Mouse (Mus musculus) stomach, embryonic 15.5 days (tissue): ENCODE data around the gene Rfc5. TPM values are rescaled to one million over a fixed set of nuclear protein-coding genes. Genes with fewer than 3 reads are reported as not detected.
"Not testable (repeated sequence)": the region's sequence is repeated elsewhere in the genome, so short reads cannot be mapped to it uniquely, and the experiment has no call there.

ENCODE experiments used
- ATAC-seq: fragments of 200-750 bp; cut with Nextera tagmentation; 2 replicates; pipeline ENCODE4 v1.8.0; 2017; ENCODE audit warnings: low read depth, moderate number of reproducible peaks, moderate TSS enrichment; ENCODE audit not compliant: insufficient read depth, low FRiP score
- H3K27ac ChIP-seq: fragments of 300-500 bp; sonication (generic); 2 replicates; pipeline ENCODE4 v1.5.1; 2015; ENCODE audit warnings: mild to moderate bottlenecking, inconsistent platforms
- H3K27me3 ChIP-seq: fragments of 300-500 bp; sonication (generic); replicated peaks from 2 replicates; pipeline ENCODE4 v1.6.1; 2015; ENCODE audit warnings: inconsistent platforms
- H3K36me3 ChIP-seq: fragments of 300-500 bp; sonication (generic); 2 replicates; pipeline ENCODE4 v1.6.1; 2015; ENCODE audit warnings: inconsistent platforms
- H3K4me1 ChIP-seq: fragments of 300-500 bp; sonication (generic); 2 replicates; pipeline ENCODE4 v1.6.1; 2015; ENCODE audit warnings: inconsistent platforms
- H3K4me2 ChIP-seq: fragments of 300-500 bp; sonication (generic); 2 replicates; pipeline ENCODE4 v1.6.1; 2015; ENCODE audit warnings: mild to moderate bottlenecking, inconsistent platforms
- H3K4me3 ChIP-seq: fragments of 300-500 bp; sonication (generic); replicated peaks from 2 replicates; pipeline ENCODE4 v1.5.1; 2015; ENCODE audit warnings: inconsistent platforms
- H3K9ac ChIP-seq: fragments of 300-500 bp; sonication (generic); 2 replicates; pipeline ENCODE4 v1.6.1; 2015; ENCODE audit warnings: inconsistent platforms
- H3K9me3 ChIP-seq: fragments of 300-500 bp; sonication (generic); 2 replicates; pipeline ENCODE4 v1.6.1; 2016; ENCODE audit warnings: inconsistent platforms
- WGBS: fragments of 180-500 bp; shearing (Covaris S2); methylation state at CpG from one replicate; pipeline ENCODE4 v1.1.7; 2015; 5-methylcytosine and 5-hydroxymethylcytosine counted together
- polyA plus RNA-seq: library from polyadenylated mRNA; unstranded; fragments of >200 nt; fragmentation: Nextera tagmentation; extraction: Ambion mirVana; gene quantifications from 2 replicates; pipeline ENCODE4 v1.2.1, GENCODE M21; 2015

The Rfc5 gene
- polyA plus RNA-seq, 1 experiment from 2014 or later: 76.8 TPM

DNA sequence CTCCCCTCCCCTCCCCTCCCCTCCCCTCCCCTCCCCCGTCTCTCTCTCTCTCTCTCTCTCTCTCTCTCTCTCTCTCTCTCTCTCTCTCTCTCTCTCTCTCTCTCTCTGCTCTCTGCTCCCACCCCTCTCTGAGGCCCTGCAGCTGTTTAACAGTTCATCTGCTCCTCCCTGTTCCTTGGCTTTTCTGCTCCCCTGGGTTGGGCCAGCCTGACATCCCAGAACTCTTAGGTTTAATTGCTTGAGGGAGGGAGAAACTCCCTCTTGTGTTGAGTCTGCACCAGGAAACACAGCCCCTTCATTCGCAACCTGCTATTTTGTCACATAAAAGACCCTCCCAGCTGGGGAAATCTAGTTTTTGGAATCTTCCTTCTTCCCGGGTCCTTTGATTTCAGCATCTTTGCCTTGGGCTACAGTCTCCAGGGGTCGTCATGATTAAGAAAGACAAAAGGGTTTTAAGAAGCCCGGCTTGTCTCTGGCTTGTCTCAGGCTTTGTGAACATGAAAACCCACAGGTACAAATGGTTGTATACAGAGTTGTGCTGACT, 9.2 kb upstream of the Rfc5 start:
- 41% methylated on average over 4 of the region's 5 CpGs for WGBS
- H3K9me3 ChIP-seq: no peaks in the 10 kb centered on the region
- no peak overlapping the region for H3K4me2 ChIP-seq
- no peaks in the 10 kb centered on the region for H3K27me3 ChIP-seq
- no peak overlapping the region for H3K9ac ChIP-seq
- H3K27ac ChIP-seq: no peak overlapping the region
- no peak for ATAC-seq
- H3K36me3 ChIP-seq: no peaks in the 10 kb centered on the region
- no peaks in the 10 kb centered on the region for H3K4me1 ChIP-seq
- no peak overlapping the region for H3K4me3 ChIP-seq

DNA sequence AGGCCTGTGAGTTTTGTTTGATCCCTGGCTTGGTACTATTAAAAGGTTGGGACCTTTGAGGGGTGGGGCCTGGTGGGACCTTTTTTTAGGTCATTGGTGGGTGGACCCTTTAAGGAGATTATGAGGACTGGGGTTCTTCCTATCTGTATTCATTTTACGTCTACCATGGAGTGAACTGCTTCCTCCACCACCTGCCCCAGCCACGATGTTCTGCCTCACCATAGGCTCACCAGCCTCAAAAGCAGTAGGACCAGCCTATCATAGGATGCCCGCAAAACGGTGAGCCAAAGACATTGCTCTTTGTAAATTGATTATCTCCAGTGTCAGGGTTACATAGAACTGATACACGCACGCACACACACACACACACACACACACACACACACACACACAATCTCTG, 8.5 kb upstream of the Rfc5 start:
- H3K9me3 ChIP-seq: no peaks in the 10 kb centered on the region
- no peaks in the 10 kb centered on the region for H3K27me3 ChIP-seq
- no peak overlapping the region for H3K4me3 ChIP-seq
- H3K4me1 ChIP-seq: no peaks in the 10 kb centered on the region
- 69% methylated on average over 6 of the region's 6 CpGs for WGBS
- H3K36me3 ChIP-seq: no peaks in the 10 kb centered on the region
- H3K27ac ChIP-seq: no peak overlapping the region
- no peak overlapping the region for H3K4me2 ChIP-seq
- ATAC-seq: no peak
- no peak overlapping the region for H3K9ac ChIP-seq

DNA sequence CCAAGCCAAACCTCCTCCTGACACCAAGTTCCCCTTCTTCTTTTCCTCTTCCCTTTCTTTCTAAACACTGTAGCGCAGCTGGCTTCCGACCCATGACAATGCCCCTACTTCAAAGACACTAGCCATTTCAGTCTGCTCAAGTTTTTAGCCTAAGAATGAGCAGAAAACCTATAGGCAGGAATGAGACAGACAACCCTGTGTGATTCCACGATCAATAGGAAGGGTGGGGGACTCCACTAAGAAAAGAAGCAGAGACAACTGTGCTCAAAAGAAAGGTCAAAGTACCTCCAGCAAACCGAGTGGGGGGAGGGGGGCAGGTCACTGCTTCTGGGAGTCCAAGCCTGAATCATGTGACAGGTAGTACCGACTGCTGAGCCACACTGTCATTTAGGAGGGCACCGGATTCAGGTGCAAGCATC, 7.8 kb upstream of the Rfc5 start:
- Histone ChIP-seq H3K9ac (no peak overlapping the region), H3K27ac (no peak overlapping the region), H3K4me1 (no peaks in the 10 kb centered on the region), H3K4me2 (no peak overlapping the region), H3K4me3 (no peak overlapping the region), H3K36me3 (no peaks in the 10 kb centered on the region), H3K9me3 (no peaks in the 10 kb centered on the region), H3K27me3 (no peaks in the 10 kb centered on the region)
- WGBS: 64% methylated on average over 6 of the region's 6 CpGs
- no peak for ATAC-seq

DNA sequence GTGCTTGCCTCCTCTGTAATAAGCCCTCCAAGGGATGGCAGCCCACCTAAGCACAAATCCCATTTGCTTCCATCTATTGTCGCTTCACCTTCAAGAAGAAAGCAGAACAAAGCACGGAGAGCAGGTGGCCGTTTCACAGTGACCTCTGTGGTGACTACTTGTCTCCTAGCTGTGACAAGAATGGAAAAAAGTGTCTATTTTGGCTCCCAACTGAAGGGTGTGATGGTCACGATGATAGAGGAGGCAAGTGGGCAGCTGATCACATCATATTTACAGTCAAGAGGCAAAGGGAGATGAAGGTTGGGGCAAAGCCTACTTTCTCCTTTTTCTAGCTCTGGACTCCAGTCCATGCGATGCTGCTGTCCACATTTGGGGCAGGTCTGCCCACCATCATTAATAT, 7.0 kb upstream of the Rfc5 start:
- 88% methylated on average over 5 of the region's 5 CpGs for WGBS
- Histone ChIP-seq H3K36me3 (no peaks in the 10 kb centered on the region), H3K4me3 (no peak overlapping the region), H3K9me3 (no peaks in the 10 kb centered on the region), H3K4me1 (no peaks in the 10 kb centered on the region), H3K27ac (no peak overlapping the region), H3K9ac (no peak overlapping the region), H3K4me2 (no peak overlapping the region), H3K27me3 (no peaks in the 10 kb centered on the region)
- no peak for ATAC-seq

DNA sequence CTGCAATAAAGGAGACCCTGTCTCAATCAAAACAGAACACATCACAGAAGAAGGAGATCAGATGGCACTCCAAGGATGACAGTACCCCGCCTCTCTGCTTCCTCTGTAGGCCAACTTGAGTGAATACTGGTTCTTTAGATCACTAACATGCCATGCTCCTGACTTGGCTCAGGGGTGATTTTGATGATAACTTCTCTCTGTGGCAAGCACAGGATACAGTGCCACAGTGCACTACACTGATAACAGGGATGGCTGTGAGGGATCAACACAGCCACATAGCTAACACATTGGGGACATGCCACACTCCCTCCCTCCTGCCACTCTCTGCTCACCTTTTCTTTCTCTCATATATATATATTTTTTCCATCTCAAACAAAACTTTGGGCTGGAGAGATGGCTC, 2.0 kb upstream of the Rfc5 start:
- ATAC-seq: no peak
- Histone ChIP-seq H3K9me3 (no peaks in the 10 kb centered on the region), H3K4me1 (peaks cover 14% of the 10 kb centered on the region; the same call in 1 of the 2 replicates), H3K36me3 (0 out of 2 replicates have a peak, but pooled peaks cover 7% of the 10 kb centered on the region), H3K9ac (no peak overlapping the region), H3K27ac (no peak overlapping the region), H3K4me3 (no peak overlapping the region), H3K4me2 (no peak overlapping the region), H3K27me3 (no peaks in the 10 kb centered on the region)
- 91% methylated on average over 1 of the region's 1 CpGs for WGBS

DNA sequence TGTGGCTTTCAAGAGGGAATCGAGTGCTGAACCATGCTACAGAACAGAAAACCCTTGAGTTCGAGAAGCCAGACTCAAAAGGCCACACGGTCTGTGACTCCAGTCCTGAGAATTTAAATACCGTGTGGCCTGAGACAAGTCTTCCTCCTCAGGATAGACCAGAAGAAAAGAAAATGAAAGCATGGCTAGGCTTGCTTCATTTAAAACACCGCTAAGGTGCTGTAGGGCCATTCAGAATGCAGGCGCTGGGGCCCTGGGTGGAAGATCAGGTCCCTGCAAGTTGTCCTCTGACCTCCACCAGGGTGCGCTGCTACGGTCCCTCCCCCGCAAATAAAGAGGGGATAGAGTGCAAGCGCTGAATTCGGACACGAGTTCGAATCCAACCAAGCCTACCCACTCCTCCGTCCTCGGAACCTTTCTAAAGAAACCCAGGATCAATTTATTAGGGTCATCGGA, 523 bp downstream of the Rfc5 start:
- H3K4me1 ChIP-seq: peaks cover 14% of the 10 kb centered on the region; the same call in 1 of the 2 replicates
- peak overlapping the region; percentile 61; the same call in 1 of the 2 replicates for H3K27ac ChIP-seq
- ATAC-seq: 0 out of 2 replicates have a peak, but pooled peaks have one; percentile 33
- peaks cover 25% of the 10 kb centered on the region; the same call in 1 of the 2 replicates for H3K36me3 ChIP-seq
- WGBS: 5% methylated on average over 16 of the region's 16 CpGs
- H3K9me3 ChIP-seq: no peaks in the 10 kb centered on the region
- H3K4me2 ChIP-seq: peak overlapping the region; percentile 74
- no peaks in the 10 kb centered on the region for H3K27me3 ChIP-seq
- peak overlapping the region; percentile 85 for H3K4me3 ChIP-seq
- H3K9ac ChIP-seq: peak overlapping the region; percentile 88

DNA sequence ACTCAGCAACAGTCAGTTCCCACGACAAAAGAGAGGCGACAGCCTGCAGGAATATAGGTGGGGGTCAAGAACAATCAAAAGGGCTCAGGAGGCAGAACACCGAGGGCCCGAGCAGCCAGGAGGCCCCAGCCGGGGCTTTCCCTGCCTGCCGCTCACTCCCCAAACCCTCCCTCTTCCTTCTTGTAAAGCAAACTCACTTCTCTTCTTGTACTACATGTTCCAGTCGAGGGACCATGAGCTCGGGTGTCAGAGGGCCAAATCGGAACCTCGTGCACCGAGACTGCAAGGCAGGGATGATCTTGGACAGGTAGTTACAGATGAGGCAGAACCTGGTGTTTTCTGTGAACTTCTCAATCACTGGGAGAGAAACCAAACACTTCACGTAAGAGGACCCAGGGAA, 5.6 kb downstream of the Rfc5 start:
- Histone ChIP-seq H3K36me3 (peaks cover 61% of the 10 kb centered on the region), H3K9me3 (no peaks in the 10 kb centered on the region), H3K4me3 (no peak overlapping the region), H3K9ac (no peak overlapping the region), H3K4me1 (peaks cover 10% of the 10 kb centered on the region; the same call in 1 of the 2 replicates), H3K27ac (no peak overlapping the region), H3K27me3 (no peaks in the 10 kb centered on the region), H3K4me2 (no peak overlapping the region)
- no peak for ATAC-seq
- 79% methylated on average over 12 of the region's 12 CpGs for WGBS

DNA sequence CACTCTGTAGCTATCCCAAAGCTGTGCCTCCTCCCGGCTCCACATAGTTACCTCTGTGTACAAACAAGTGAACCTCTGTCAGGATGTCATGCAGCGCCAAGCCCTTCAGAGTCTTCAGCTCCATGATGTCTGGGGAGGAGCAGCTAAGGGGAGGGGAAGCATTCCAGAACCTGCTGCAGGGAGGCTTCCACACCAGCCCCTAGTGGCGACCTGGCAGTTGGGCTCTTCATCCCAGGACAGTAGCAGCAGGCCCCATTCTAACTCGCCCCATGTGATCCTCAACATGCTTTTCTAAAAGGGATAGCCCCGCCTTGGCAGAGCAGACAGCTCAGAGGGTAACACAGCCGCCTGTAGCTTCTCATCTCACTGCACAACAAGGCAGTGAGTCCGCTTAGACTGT, 7.1 kb downstream of the Rfc5 start:
- no peak for ATAC-seq
- no peak overlapping the region for H3K4me3 ChIP-seq
- no peaks in the 10 kb centered on the region for H3K27me3 ChIP-seq
- WGBS: 82% methylated on average over 7 of the region's 7 CpGs
- H3K4me1 ChIP-seq: no peaks in the 10 kb centered on the region
- peaks cover 55% of the 10 kb centered on the region for H3K36me3 ChIP-seq
- no peak overlapping the region for H3K9ac ChIP-seq
- H3K9me3 ChIP-seq: no peaks in the 10 kb centered on the region
- no peak overlapping the region for H3K27ac ChIP-seq
- H3K4me2 ChIP-seq: no peak overlapping the region

DNA sequence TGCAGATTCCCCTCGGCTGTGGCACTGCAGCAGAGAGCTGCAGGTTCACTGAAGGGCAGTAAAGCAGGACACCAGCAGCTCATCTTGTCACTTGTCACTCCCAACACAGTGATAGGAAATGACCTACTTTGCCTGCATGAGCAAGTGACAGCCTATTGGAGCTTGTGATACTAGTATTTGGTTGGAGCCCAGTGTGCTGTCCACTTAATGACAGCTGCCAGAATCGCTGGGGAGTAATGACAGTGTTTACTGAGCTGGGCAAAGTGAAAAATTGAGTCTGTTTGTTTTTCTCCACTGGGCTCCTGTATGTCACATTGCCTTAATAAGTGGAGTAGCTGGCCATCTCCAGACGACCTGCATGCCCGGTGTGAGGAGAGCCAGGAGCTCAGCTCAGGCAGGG, 8.6 kb downstream of the Rfc5 start:
- Histone ChIP-seq H3K9me3 (no peaks in the 10 kb centered on the region), H3K27me3 (no peaks in the 10 kb centered on the region), H3K4me2 (no peak overlapping the region), H3K9ac (no peak overlapping the region), H3K36me3 (peaks cover 54% of the 10 kb centered on the region), H3K4me1 (no peaks in the 10 kb centered on the region), H3K4me3 (no peak overlapping the region), H3K27ac (no peak overlapping the region)
- 79% methylated on average over 4 of the region's 4 CpGs for WGBS
- ATAC-seq: no peak

DNA sequence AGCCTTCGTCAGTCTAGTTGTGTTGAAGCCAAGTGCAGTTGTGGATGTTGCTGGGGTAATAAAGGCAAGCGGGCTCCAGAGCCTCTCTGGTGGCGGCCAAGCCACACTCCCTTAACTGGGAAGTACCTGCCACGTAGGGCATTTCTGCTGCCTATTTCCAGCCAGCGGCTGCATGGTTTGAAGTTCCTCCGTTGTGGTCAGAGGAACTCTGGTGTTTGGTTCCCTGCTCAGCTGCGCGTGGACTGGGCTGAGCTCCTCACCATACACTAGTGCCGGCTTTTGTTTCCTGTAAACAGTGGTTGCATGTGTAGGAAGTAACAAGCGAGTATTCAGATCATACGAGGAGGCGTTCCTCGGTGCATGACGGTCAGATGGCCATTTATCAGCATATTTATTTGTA, 11.1 kb downstream of the Rfc5 start:
- not testable (repeated sequence) for H3K9me3 ChIP-seq, H3K4me2 ChIP-seq, H3K4me3 ChIP-seq, H3K9ac ChIP-seq, H3K27me3 ChIP-seq, H3K27ac ChIP-seq, ATAC-seq, H3K4me1 ChIP-seq
- peaks cover 46% of the 10 kb centered on the region for H3K36me3 ChIP-seq
- 87% methylated on average over 14 of the region's 14 CpGs for WGBS

DNA sequence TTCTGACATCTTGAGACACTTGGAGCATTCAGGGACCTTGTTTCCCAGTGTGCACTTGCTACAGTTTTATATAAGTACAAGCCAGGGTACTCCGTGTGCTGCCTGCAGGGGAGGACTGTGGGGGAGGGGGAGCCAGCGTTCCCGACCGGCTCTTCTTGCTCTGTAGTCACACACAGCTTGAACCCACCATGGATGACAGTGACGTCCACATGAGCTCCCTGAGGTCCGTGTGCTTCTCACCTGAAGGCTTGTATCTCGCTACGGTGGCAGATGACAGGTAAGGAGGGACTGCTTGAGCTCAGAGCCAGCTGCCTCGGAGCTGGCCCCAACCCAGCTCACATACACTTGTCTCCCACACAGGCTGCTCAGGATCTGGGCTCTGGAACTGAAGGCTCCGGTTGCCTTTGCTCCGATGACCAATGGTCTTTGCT, 12.5 kb downstream of the Rfc5 start:
- 78% methylated on average over 11 of the region's 11 CpGs for WGBS
- ATAC-seq: no peak
- H3K4me1 ChIP-seq: no peaks in the 10 kb centered on the region
- peaks cover 44% of the 10 kb centered on the region for H3K36me3 ChIP-seq
- H3K4me2 ChIP-seq: no peak overlapping the region
- no peak overlapping the region for H3K27ac ChIP-seq
- no peak overlapping the region for H3K9ac ChIP-seq
- H3K9me3 ChIP-seq: no peaks in the 10 kb centered on the region
- no peak overlapping the region for H3K4me3 ChIP-seq
- H3K27me3 ChIP-seq: no peaks in the 10 kb centered on the region

DNA sequence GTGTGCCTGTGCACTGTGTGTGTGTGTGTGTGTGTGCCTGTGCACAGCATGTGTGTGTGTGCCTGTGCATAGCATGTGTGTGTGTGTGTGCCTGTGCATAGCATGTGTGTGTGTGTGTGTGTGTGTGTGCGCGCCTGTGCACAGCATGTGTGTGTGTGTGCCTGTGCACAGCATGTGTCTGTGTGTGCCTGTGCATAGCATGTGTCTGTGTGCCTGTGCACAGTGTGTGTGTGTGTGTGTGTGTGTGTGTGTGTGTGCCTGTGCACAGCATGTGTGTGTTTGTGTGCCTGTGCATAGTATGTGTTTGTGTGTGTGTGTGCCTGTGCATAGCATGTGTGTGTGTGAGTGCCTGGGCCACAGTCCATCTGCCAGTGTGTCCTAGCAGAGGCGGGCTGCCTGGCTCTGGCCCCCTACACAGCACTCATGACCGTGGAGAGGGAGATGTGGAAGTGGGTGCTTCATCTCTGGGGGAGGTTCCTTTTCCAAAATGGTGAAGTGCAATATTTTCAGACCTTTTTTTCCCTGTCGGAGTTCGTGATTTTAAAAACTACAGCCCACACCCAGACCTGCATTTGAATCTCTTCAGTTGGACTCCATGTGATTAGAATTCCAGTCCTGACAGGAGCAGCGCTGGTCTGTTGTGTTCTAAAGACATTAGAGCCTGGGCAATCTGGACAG, 14.3 kb downstream of the Rfc5 start:
- H3K27ac ChIP-seq: no peak overlapping the region
- no peak for ATAC-seq
- H3K36me3 ChIP-seq: peaks cover 40% of the 10 kb centered on the region

More for the DNA sequence above, 14.3 kb downstream of the Rfc5 start:
- Histone ChIP-seq H3K4me1 (no peaks in the 10 kb centered on the region), H3K4me2 (no peak overlapping the region), H3K9ac (no peak overlapping the region), H3K27me3 (no peaks in the 10 kb centered on the region), H3K4me3 (no peak overlapping the region), H3K9me3 (no peaks in the 10 kb centered on the region)
- WGBS: 84% methylated on average over 7 of the region's 7 CpGs
